In the genomic region with DNA sequence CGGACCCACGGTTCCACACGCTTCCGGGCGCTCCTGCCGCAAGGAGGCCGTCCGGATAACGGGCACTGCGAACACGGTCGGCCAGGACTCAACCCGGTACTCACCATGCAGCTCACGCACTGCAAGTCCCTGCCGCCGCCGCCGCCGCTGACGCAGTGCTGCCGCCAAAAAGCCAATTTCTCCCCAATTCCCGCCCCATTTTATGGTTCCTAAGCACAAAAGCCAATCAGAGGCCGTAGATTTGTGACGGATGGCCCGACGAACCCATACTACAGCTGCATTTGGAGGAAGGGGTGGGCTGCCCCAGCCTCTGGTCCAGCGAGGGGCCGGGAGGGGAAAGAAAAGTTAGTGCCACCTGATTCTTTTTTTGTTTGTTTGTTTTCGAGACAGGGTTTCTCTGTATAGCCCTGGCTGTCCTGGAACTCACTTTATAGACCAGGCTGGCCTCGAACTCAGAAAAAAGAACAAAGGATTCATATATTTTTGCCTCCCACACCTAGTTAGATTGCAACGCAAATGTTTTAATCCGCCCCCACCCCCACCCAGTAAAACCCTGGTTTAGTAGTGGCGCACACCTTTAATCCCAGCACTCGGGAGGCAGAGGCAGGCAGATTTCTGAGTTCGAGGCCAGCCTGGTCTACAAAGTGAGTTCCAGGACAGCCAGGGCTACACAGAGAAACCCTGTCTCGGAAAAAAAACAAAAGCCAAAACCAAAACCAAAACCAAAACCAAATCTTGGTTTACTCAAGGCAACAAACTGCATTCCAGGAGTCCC, we compare ENCODE assay signal across 8 mouse cellular contexts.
DNase-seq lines count a peak whose midpoint lies in the region; ATAC-seq lines count a peak whose summit lies in the region.

No protein-coding gene starts in this region.

- WGBS in hindbrain, embryonic 16.5 days = 11% methylated on average over 36 of the region's 36 CpGs
- 1% methylated on average over 32 of the region's 36 CpGs for WGBS in macrophage (ENCODE audit: missing documents)

- peak overlapping the region; percentile 59 for H3K4me3 ChIP-seq in hindbrain, embryonic 16.5 days (ENCODE audit: low read length)
- peak overlapping the region; percentile 60 for H3K4me3 ChIP-seq in macrophage (ENCODE audit: inconsistent target)

- H3K27ac ChIP-seq in hindbrain, embryonic 16.5 days (ENCODE audit: low read depth, low read length) = no peak overlapping the region
- H3K27ac ChIP-seq in macrophage = peak overlapping the region; percentile 71

- H3K9me3 ChIP-seq in hindbrain, embryonic 16.5 days (ENCODE audit: control insufficient read depth, low read length) = no peaks in the 10 kb centered on the region

- peak; percentile 98 for ATAC-seq in hindbrain, embryonic 16.5 days

- peaks cover 25% of the 10 kb centered on the region; the same call in 1 of the 2 replicates for H3K79me2 ChIP-seq in macrophage (ENCODE audit: inconsistent target)

- DNase-seq in WW6 (ENCODE audit: low read depth, low spot score) = peak; percentile 87
- DNase-seq in cerebellum, postnatal 4 days (ENCODE audit: low spot score in 2 of 2) = peak; percentile 56 to 85
- DNase-seq in gastrocnemius, adult 18-20 months (ENCODE audit: low spot score) = peak; percentile 90
- DNase-seq in left cerebral cortex, adult 18-20 months (ENCODE audit: low spot score in 2 of 2) = peak; percentile 70 to 76
- peak; percentile 80 for DNase-seq in right cerebral cortex, adult 18-20 months
- peak; percentile 54 for DNase-seq in urinary bladder, postnatal 10 days (ENCODE audit: low spot score)

- no peaks in the 10 kb centered on the region for H3K4me1 ChIP-seq in hindbrain, embryonic 16.5 days (ENCODE audit: control insufficient read depth, insufficient read depth, low read depth, low read length)

- H3K9ac ChIP-seq in hindbrain, embryonic 16.5 days (ENCODE audit: low read depth, low read length) = peak overlapping the region; percentile 65

- no peaks in the 10 kb centered on the region for H3K36me3 ChIP-seq in hindbrain, embryonic 16.5 days (ENCODE audit: control insufficient read depth, insufficient read depth, low read length)
- H3K36me3 ChIP-seq in macrophage (ENCODE audit: inconsistent target) = peaks cover 34% of the 10 kb centered on the region

- peak overlapping the region; percentile 75 for H3K4me2 ChIP-seq in hindbrain, embryonic 16.5 days (ENCODE audit: low read length)

- H3K27me3 ChIP-seq in hindbrain, embryonic 16.5 days (replicated peaks; ENCODE audit: control insufficient read depth, insufficient read depth, low read length) = no peaks in the 10 kb centered on the region
